Mouse (Mus musculus) embryo, embryonic 10.5 days (tissue): Measurements from ENCODE around the gene Gnpnat1.

ENCODE experiments used
- DNase-seq: peaks from one replicate; pipeline ENCODE4 v3.0.0-alpha.2; 2015; ENCODE audit warnings: low spot score

Gene Gnpnat1

DNA sequence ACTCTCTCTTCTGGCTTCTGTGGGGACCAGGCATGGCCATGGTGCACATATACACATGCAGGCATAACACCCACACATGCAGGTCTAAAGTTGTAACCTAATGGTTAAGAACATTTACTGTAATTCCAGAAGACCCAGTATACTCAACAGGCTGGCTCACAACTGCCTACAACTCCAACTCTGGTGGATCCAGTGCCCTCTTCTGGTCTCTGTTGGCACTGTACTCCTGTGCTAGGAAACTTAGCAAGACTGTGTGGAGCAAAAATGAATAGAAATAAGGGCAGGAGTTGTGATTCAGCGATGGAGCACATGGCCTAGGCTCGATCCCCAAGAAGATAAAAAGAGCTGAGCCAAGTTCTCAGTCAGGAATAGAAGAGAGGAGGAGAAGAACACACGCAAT is 4.9 kb downstream of the Gnpnat1 start:
- DNase-seq, result no peak

DNA sequence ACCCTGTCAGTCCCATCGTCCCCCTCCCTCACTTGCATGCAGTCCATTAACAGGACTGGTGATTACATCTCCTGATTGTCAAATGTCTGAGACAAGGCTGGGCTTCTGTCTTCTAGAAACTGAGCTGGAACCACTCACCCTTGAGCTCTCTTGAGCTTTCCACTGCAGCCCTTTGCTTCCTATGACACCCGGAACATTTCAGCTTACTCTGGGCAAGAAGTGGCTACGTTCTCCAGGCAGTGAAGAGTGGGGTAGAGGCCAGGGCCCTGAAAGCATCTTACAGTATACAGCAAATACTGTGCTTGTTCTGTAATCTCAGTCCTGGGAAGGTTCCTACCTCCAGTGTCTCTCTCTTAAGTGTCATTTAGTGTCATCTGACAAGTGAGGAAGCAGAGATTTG is 15.5 kb downstream of the Gnpnat1 start:
- DNase-seq, result no peak

DNA sequence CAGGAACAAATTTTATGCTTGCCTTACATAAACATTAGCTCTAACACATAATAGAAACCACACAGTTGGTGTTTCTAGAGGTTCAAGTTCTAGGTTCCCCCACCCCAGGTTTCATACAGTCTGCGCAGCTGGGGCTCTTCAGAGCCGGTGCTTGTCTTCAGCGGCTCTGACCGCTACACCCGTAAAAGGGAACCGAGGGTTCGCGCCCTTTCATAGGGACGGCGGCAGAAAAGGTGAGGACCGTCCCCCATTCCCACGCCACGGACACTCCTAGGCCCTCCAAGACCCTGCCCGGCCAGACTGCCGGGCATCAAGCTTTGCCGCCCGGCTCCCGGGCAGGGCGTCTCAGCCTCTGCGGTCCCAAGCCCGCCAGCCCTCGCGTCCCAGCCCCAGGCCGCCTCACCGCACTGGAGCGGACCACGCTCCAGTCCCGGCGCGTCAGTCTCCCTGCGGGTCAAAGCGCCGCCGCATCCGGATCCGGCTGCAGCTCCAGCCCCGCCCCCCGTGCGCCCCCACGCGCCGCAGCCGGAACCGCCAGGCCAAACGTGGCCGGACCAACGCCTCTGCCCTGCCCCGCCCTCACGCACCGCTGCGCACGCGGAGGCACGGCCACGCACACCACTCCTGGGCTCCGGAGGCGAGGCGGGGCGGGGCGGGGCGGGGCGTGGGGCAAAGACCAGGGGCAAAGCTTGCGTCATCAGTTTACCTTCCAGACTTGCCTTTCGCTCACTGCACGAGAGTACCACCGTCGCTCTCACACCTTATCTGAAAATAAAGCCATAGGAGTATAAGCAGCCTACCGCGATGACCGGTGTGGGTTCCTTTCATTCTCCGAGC is 16.1 kb downstream of the Gnpnat1 start:
- peak; percentile 87 for DNase-seq

DNA sequence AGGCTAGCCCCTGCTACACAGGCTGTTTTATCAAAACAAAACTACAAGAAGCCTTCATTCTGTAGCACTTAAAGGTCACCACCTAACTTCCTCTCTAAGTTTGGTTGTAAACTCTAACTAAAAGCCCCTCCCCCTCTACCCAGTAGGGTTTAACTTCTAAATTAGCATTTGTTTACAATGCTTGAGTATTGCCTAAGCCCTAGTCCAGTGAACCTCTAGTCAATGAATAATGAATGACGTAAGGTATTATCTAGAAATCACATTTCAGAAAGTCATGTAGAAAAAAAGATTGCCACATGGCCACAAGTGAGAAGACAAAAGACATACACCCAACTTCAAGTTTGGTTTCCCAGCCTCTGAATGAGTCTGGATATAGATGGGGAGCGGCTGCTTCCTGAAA is 17.2 kb downstream of the Gnpnat1 start:
- peak; percentile 26 for DNase-seq

- no peak for DNase-seq
Observed at GRCm38 (mm10) chr14:45385596-45385995, 19.1 kb downstream of the Gnpnat1 start.

- DNase-seq, result no peak
Observed at GRCm38 (mm10) chr14:45382912-45383311, 21.8 kb downstream of the Gnpnat1 start.

DNA sequence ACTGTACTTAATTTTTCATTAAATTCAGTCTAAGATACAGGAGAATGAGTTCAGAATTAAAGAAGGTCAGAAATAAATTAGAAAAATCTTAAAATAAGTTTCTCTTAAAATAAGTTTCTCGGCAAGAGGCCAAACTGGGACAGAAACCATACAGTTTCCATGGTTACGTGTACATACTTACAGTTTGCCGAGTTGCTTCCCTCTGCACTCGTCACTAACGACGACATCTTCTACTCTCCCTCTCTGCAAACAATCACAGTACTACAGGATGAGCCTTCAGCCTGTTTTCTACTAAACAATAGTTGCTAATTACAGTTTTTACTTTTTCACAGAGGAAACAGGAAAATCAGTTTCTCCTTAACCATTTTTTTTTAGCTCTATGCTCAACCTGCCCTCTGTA is 24.0 kb downstream of the Gnpnat1 start:
- DNase-seq, result no peak

GRCm38 (mm10) chr14:45378771-45379170 is 25.9 kb downstream of the Gnpnat1 start:
- DNase-seq, result no peak

GRCm38 (mm10) chr14:45365196-45365587 is 39.5 kb downstream of the Gnpnat1 start:
- DNase-seq, result no peak

- no peak for DNase-seq
Observed at GRCm38 (mm10) chr14:45364211-45365195, 40.2 kb downstream of the Gnpnat1 start.

DNA sequence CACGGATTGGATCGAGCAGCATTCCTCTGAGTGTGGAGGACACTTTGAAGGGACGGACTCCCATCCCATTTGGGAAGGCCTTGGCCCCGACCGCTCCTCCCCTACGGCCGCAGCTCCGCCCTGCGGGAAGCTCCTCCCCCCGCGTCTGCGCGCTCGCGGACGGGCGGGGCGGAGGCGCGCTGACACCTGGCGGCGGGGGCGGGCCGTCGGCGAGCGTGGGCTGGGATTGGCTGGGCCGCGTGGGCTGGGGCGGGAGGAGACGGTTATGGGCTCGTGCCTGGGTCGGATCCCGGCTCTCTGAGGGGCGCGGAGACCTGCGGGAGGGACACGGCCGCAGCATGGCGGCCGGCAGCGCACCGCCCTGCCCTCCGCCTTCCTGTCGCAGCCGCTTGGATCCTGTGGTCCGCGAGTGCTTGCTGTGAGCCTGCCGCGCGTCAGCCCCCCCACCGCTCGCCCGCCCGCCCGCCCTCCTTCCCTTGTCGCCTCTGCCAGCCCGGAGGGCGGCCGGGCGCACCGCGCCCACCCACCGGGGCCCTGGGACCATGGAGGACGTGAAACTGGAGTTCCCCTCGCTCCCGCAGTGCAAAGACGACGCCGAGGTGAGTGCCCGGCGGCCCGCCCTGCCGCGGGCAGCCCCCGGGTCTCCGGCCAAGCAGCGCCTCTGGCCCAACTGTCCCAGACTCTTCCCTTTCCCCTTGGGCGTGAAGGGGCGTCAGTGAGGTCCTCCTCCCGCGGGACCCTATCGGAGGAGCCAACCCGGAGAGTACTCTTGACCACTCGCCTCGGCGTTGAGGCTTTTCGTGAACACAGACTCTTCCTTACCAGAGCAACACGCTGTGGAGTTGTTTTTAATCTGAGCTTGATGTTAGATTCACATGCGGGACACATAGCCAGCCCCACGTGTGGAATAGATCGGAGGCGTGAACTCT is 53.5 kb downstream of the Gnpnat1 start, which contains the start of gene Styx:
Gene Styx, plus strand, starts transcription at position 163 of the 929 bp plus-strand sequence.
- DNase-seq, result peak; percentile 94

- DNase-seq, result peak; percentile 97
Observed at GRCm38 (mm10) chr14:45329589-45330181, 75.0 kb downstream of the Gnpnat1 start, which contains the start of gene Psmc6. Gene Psmc6, plus strand, starts transcription at chr14:45329788.

DNA sequence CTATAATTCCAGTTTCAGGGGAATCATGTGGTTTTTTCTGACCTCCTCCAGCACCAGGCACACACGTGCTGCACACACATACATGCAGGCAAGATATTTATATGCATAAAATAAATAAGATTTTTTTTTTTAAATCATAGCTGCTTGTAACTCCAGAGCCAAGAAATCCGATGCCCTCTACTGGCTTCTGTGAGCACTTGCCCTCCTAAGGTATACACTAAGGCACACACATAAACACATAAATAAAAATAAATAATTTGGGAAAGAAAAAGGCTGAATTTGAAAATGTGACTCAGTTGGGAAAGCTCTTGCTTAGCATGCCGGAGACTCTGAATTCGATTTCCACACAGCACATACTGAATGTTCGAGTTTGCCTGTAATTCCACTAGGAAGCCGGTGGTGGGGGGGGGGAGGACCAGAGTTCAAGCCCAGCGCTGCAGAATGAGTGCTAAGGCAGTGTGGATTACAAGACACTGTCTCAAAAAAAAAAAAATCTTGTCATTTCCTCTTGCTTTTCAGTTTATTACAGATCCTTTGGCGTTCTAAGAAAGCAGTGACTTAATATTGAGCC is 75.6 kb downstream of the Gnpnat1 start:
- no peak for DNase-seq

GRCm38 (mm10) chr14:45328072-45328713 is 76.5 kb downstream of the Gnpnat1 start:
- no peak for DNase-seq
